Mouse (Mus musculus) liver, embryonic 11.5 days (tissue): ENCODE data around the gene Dynlt1f. TPM values are rescaled to one million over a fixed set of nuclear protein-coding genes. Genes with fewer than 3 reads are reported as not detected.
"Not testable (repeated sequence)": the region's sequence is repeated elsewhere in the genome, so short reads cannot be mapped to it uniquely, and the experiment has no call there.

ENCODE experiments used
- ATAC-seq: fragments of 200-750 bp; cut with Nextera tagmentation; replicated peaks from 2 replicates; pipeline ENCODE4 v1.8.0; 2017; ENCODE audit warnings: moderate number of reproducible peaks, mild to moderate bottlenecking, moderate TSS enrichment, moderate library complexity; ENCODE audit not compliant: low FRiP score
- DNase-seq: peaks from one replicate; pipeline ENCODE4 v3.0.0-alpha.2; 2017; ENCODE audit warnings: low spot score
- H3K27ac ChIP-seq: fragments of 300-500 bp; sonication (generic); 2 replicates; pipeline ENCODE4 v1.5.1; 2014; ENCODE audit warnings: mild to moderate bottlenecking, low read depth, low read length, control low read depth
- H3K27me3 ChIP-seq: fragments of 300-500 bp; sonication (generic); replicated peaks from 2 replicates; pipeline ENCODE4 v1.6.1; 2014; ENCODE audit warnings: low read length, mixed read lengths; ENCODE audit not compliant: control insufficient read depth, insufficient read depth
- H3K36me3 ChIP-seq: fragments of 300-500 bp; sonication (generic); 2 replicates; pipeline ENCODE4 v1.6.1; 2014; ENCODE audit warnings: mild to moderate bottlenecking, low read length, moderate library complexity, mixed read lengths; ENCODE audit not compliant: control insufficient read depth, insufficient read depth
- H3K4me1 ChIP-seq: fragments of 300-500 bp; sonication (generic); replicated peaks from 2 replicates; pipeline ENCODE4 v1.6.1; 2014; ENCODE audit warnings: low read length, mixed read lengths; ENCODE audit not compliant: control insufficient read depth, insufficient read depth
- H3K4me2 ChIP-seq: fragments of 300-500 bp; sonication (generic); 2 replicates; pipeline ENCODE4 v1.6.1; 2014; ENCODE audit warnings: mild to moderate bottlenecking, control low read depth, moderate library complexity
- H3K4me3 ChIP-seq: fragments of 300-500 bp; sonication (generic); 2 replicates; pipeline ENCODE4 v1.5.1; 2014; ENCODE audit warnings: low read depth, low read length, control low read depth
- H3K9ac ChIP-seq: fragments of 300-500 bp; sonication (generic); 2 replicates; pipeline ENCODE4 v1.6.1; 2014; ENCODE audit warnings: low read depth, low read length, control low read depth
- H3K9me3 ChIP-seq: fragments of 300-500 bp; sonication (generic); 2 replicates; pipeline ENCODE4 v1.6.1; 2016; ENCODE audit warnings: low read length, inconsistent platforms, mixed read lengths; ENCODE audit not compliant: control insufficient read depth
- WGBS: fragments of 180-500 bp; shearing (Covaris S2); extraction: QIAGEN DNeasy Blood & Tissue Kit; methylation state at CpG from one replicate; pipeline ENCODE4 v1.1.7; 2014; 5-methylcytosine and 5-hydroxymethylcytosine counted together
- polyA plus RNA-seq: library from polyadenylated mRNA; unstranded; fragments of >200 nt; fragmentation: Nextera tagmentation; extraction: Ambion mirVana; gene quantifications from 2 replicates; pipeline ENCODE4 v1.2.1, GENCODE M21; 2014

Dynlt1f gene
- polyA plus RNA-seq, 1 experiment from 2014 or later: 183 TPM

DNA sequence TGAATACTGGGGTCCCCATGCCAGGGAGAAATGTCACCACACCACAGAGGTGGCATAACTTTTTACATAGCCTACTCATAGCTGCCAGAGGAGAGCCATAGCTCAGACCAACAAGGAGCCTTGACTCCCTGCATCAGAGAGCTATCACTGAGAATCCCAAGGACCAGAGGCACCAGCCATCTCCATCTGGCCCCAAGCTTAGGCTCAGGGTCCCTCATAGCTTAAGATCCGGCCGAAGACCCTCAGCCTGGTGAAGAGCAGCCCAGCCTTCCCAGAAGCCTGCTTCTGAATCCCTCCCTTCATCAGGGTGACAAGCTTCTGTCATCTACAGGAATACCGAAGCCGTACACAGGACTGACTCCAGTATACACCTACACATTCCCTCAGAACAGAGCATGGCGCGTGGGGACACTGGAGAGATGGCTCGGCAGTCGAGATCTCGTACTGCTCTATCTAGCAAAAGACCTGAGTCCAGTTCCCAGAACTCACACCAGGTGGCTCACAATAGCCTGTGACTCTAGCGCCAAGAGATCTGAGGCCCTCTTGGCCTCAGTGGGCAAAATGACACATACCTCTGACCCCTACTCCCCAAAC lies 15.6 kb downstream of the Dynlt1f start:
- not testable (repeated sequence) for H3K27me3 ChIP-seq, H3K27ac ChIP-seq, DNase-seq, H3K36me3 ChIP-seq, H3K4me1 ChIP-seq, H3K4me3 ChIP-seq, H3K4me2 ChIP-seq, H3K9me3 ChIP-seq, H3K9ac ChIP-seq, ATAC-seq
- WGBS: 83% methylated on average over 10 of the region's 10 CpGs

DNA sequence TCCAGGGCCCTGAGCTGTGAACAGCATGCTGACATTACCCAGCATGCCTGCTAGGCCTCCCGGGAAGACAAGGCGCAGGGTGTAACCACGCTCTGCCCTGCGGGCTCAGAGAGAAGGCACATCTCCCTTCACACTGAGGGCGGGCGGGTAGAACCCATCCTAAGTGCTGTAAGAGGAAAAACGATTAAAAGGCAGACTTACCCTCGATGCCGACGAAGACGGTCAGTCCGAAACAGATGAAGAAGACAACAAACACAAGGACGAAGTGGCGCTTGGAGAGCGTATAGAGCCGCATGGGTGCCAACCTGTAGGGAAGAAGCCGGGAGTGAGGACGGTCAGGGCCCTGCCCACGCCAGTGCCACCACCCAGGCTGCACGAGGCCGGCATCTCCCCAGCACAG lies 16.2 kb downstream of the Dynlt1f start:
- H3K4me1 ChIP-seq, H3K4me2 ChIP-seq, ATAC-seq, DNase-seq, H3K9ac ChIP-seq, H3K9me3 ChIP-seq, H3K36me3 ChIP-seq, H3K27ac ChIP-seq, H3K27me3 ChIP-seq, H3K4me3 ChIP-seq: not testable (repeated sequence)
- WGBS: 91% methylated on average over 14 of the region's 21 CpGs

DNA sequence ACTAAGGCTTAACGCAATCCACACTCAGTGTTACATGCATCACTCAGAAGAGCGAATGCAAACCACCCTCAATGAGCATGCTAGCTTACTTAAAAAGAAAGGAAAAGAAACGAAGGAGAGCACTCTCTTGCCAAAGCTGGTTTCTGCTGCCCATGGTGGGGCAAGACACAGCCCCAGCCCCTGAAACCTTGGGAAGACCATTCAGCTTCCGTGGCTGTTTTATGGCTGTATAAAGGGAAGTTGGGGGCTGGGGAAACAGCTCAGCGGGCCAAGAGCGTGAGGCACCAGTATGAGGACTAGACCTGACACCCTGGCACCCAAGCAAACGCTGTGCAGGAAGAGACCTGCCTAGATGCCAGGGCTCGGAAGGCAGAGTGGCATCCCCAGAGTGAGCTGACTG lies 17.3 kb downstream of the Dynlt1f start:
- 84% methylated on average over 7 of the region's 8 CpGs for WGBS
- not testable (repeated sequence) for ATAC-seq, H3K4me2 ChIP-seq, H3K36me3 ChIP-seq, H3K27ac ChIP-seq, H3K4me1 ChIP-seq, H3K4me3 ChIP-seq, H3K27me3 ChIP-seq, DNase-seq, H3K9ac ChIP-seq, H3K9me3 ChIP-seq

DNA sequence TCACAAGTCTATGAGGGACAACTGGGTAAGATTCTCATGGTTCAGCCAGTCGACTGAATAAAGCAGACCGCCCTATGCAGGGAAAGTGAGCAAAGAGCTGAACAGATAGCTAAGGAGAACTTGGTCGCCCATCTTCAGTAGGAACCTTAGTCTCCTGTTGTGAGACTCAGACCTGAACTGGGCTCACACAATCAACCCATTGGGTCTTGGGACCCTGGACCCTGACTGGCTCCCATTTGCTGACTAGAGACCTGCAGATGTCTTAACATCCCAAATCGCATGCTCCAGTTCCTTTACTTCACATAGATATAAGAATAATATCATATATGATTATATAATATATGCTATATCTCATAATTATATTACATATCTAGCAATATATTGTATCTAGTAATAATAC lies 18.3 kb downstream of the Dynlt1f start:
- ATAC-seq, H3K9ac ChIP-seq, H3K36me3 ChIP-seq, H3K9me3 ChIP-seq, H3K4me1 ChIP-seq, H3K4me2 ChIP-seq, H3K27me3 ChIP-seq, DNase-seq, H3K27ac ChIP-seq, H3K4me3 ChIP-seq: not testable (repeated sequence)
- 87% methylated on average over 4 of the region's 4 CpGs for WGBS

DNA sequence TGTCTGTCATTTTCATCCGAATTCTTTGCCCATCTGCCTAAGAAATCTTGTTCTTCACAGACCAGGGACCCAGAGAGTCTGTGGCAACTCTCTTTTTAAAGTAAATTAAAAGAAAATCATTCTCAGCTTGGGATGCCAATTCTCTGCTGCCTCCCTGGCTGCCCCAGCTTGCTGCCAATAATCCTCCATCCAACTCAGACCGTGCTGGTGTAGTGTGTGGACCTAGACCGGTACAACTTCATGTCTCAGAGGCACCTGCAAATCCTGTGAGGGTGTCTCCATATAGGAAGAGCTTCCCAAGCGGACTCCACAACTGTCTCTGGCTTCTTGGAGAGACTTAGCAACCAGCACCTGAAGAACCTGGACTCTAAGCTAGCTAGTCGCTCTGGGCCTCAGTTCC lies 18.8 kb downstream of the Dynlt1f start:
- no peaks in the 10 kb centered on the region for H3K27me3 ChIP-seq
- H3K27ac ChIP-seq: no peak overlapping the region
- H3K9me3 ChIP-seq: no peaks in the 10 kb centered on the region
- DNase-seq: no peak
- no peak overlapping the region for H3K4me3 ChIP-seq
- WGBS: 73% methylated on average over 5 of the region's 5 CpGs
- H3K9ac ChIP-seq: no peak overlapping the region
- no peaks in the 10 kb centered on the region for H3K4me1 ChIP-seq
- no peaks in the 10 kb centered on the region for H3K36me3 ChIP-seq
- ATAC-seq: no peak
- H3K4me2 ChIP-seq: no peak overlapping the region

DNA sequence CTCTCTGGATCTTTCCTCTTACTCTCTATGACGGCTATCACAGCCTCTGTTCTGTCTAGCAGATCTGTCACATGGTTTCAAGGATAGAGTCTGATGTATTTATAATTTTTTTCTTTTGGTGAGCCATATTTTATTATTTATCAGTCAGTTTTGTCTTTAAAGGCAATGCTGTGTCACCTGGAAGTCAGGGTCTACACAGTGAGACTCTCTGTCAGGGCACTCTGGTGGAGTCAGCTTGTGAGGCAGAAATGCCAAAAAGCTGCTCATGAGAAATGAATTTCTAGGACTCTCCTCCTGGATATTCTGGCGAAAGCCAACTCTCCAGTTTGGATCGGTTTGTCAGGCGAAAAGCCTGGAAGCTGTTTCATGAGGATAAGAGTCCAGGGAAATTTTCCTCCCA lies 19.9 kb downstream of the Dynlt1f start:
- not testable (repeated sequence) for H3K9ac ChIP-seq, H3K4me2 ChIP-seq, H3K9me3 ChIP-seq, H3K4me1 ChIP-seq, ATAC-seq, H3K4me3 ChIP-seq, H3K27ac ChIP-seq, DNase-seq, H3K36me3 ChIP-seq, H3K27me3 ChIP-seq
- 82% methylated on average over 1 of the region's 4 CpGs for WGBS

DNA sequence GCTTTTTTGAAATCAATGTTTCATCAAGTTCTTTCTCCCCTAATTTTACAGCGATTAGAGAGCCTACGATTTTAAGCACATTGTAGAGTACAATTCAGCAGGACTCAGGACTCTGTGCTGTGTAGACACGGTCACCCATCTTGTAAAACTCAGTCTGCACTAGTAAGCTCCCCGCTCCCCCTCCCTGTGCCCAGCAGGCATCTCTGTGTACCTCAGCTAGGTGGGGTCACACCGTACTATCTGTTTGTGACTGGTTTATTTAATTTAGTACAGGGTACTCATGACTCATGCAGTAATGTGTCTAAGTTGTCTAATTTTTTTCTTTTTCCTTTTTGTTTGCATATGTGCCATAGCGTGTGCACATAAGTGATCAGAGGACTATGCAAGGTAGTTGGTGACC lies 22.9 kb downstream of the Dynlt1f start:
- H3K27ac ChIP-seq, DNase-seq, H3K4me1 ChIP-seq, H3K9me3 ChIP-seq, ATAC-seq, H3K4me2 ChIP-seq, H3K36me3 ChIP-seq, H3K9ac ChIP-seq, H3K27me3 ChIP-seq, H3K4me3 ChIP-seq: not testable (repeated sequence)
- 88% methylated on average over 6 of the region's 6 CpGs for WGBS

DNA sequence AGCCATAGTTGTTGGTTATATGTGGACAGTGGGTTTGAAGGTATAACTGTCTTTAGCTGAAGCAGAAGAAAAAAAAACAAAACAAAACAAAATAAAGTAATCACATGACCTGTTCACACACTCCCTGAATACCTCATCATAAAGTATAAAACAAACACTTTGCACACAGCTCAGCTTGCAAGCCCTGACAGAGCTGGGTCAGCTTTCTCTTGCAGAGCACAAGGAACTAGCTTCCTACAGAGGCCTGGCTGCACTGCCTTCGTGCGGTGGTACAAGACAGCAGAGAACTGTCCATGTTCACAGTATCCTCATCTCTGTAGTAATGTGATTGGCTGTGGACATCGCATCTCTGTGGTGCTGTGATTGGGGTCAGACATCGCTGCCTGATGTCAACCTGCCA lies 25.3 kb downstream of the Dynlt1f start:
- not testable (repeated sequence) for H3K27me3 ChIP-seq, H3K4me1 ChIP-seq, DNase-seq, H3K36me3 ChIP-seq, ATAC-seq, H3K27ac ChIP-seq, H3K9me3 ChIP-seq, H3K4me2 ChIP-seq, H3K4me3 ChIP-seq, H3K9ac ChIP-seq
- 83% methylated on average over 4 of the region's 4 CpGs for WGBS

DNA sequence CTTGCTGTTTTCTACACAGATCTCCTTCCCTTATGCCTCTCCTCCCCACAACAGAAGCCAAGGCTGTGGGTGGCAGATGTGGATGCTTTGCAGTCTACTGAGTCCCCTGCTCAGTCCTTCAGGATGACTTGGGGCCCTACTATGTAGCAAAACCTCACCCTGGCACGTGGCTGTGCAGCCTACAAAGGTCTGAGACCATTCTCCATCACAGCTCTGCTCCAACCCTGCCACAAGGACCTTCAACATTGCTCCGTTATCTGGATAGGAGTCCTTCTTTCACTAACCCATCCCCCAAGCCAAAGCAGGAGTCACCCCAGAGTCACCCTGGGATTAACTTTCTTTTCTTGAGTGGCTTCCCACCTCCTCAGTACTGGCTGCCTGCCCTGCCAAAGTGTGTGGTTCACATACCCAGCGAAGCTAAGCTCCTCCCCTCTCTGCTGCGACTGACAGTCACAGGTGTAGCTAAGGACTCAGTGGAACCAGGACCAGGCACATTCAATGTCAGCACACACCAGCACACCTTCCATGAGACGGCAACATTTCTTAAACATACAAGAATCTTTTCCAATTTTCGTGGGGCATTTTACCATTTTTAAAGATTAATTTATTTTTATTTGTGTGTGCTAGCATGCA lies 30.7 kb downstream of the Dynlt1f start:
- not testable (repeated sequence) for H3K9ac ChIP-seq, H3K4me3 ChIP-seq, H3K36me3 ChIP-seq, H3K27ac ChIP-seq, H3K4me1 ChIP-seq, DNase-seq, H3K9me3 ChIP-seq, H3K27me3 ChIP-seq, H3K4me2 ChIP-seq, ATAC-seq
- WGBS: 70% methylated on average over 1 of the region's 6 CpGs
